Mouse (Mus musculus) brain, embryonic 18.5 days (tissue): Measurements from ENCODE around the gene Vps16.

Source experiments
- DNase-seq: peaks from one replicate; pipeline ENCODE4 v3.0.0-alpha.2; 2012; ENCODE audit warnings: low read depth, low spot score

Vps16 gene

DNA sequence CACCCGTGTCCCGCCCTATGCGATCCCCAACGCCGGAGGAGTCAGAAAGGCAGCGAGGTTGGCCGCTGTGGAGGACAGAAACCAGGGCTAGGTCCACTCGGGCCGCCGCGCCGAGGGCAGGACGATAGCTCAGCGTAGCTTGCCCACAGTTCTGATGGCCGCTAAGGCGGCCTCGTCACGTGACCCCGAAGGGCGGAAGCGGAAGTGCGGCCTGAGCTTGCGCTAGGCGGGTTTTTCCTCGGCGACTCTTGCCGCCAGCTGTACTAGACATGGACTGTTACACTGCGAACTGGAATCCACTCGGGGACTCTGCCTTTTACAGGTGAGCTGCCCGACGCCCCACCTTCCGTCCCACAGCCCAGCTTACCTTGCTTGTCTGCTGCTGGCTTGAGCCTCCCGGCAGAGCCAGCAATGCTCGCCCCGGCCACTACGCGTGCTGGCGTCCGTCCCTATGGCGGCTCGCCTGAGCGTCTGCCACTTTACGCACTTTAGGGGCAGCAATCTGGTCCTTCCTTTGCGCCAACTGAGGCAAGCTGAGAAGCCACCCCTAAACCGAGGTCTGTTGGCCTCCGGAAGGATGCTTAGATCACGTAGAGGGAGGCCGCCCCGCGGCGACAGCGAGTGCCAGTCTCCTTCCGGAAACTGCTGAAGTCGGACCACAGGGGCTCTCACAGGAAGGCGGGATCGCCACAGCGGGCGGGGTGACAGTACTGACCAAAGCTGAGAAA lies at the start of gene Vps16, which contains the start of gene Pced1a:
TSS of gene Vps16 (plus strand) at position 214 of the 728 bp plus-strand sequence.
TSS of gene Pced1a (minus strand) at position 576 of the 728 bp plus-strand sequence.
- DNase-seq = peak; percentile 87

DNA sequence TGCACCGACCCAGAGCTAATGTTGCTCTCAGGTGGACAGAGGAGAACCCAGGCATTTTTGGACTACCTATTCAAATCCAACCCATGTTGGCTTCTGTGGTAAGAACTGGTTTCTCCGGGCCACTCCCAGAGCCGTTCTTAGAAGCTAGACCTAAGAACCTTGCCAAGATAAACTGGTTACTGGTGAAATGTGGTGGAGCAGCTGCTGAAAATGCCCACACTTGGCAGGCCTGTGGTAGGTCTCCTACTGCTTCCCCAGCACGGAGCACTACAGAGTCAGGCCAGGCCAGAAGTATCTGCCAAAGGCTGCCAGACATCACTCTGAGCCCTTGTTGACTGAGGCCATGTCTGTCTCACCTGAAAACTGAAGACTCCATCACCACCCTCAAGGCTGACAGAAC lies 49.2 kb upstream of the Vps16 start:
- no peak for DNase-seq

DNA sequence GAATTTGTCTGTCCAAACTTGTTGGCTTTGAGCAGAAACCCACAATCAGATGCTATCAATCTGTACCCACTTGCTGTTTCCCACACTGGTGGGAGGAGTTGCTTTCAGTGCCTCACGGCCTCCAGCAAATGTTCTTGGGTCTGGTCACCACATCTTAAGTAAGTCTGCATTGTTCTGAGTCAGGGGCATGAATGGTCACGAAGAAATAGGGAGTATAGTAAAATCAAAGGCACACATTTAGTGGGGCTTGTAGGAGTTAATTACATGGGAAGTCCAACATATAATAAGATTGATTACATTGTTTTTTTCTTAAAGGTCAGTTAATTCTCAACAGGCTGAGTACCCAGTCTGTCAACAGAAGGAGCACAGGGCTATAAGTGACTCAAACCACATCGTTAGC lies 40.9 kb upstream of the Vps16 start:
- DNase-seq = no peak

- DNase-seq = no peak
Measured at GRCm38 (mm10) chr2:130383895-130384294, 40.2 kb upstream of the Vps16 start.

GRCm38 (mm10) chr2:130386212-130386611 lies 37.9 kb upstream of the Vps16 start:
- DNase-seq = no peak

DNA sequence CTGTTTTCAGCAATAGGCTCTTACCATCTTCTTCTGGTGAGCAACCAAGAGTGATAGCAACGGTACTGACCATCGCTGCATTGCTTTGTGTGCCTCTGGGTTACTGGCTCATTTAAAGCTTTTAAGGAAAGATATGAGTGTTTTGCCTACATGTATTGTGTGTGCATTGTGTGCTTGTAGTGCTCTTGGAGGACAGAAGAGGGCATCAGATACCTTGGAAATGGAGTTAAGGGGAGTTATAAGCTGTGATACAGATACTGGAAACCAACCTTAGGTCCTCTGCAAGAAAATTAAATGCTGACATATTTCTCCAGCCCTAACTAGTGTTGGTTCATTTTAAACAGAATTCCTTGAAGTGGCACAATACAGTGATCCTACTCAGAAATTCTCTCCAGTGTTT lies 35.3 kb upstream of the Vps16 start:
- no peak for DNase-seq

GRCm38 (mm10) chr2:130390993-130391625 lies 33.0 kb upstream of the Vps16 start:
- DNase-seq = no peak

GRCm38 (mm10) chr2:130392836-130393235 lies 31.3 kb upstream of the Vps16 start:
- no peak for DNase-seq

DNA sequence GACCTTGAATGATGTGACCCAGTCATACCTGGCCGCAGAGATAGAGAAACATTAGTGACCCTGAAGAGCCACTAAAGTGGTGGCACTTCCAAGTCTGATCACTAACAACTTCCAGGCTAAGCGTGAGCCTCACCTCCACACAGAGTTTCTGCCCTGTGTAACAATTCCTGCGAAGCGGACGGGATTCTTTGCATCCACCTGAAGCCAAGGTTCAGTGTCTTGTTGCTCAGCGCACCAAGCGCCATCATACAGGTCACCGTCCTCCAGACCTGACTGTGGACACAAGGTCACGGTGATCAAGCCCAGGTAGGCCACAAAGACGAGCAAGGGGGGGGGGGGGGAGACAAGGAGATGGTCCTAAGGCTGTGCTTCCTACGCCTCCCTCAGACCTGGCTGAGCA lies 28.4 kb upstream of the Vps16 start:
- no peak for DNase-seq

DNA sequence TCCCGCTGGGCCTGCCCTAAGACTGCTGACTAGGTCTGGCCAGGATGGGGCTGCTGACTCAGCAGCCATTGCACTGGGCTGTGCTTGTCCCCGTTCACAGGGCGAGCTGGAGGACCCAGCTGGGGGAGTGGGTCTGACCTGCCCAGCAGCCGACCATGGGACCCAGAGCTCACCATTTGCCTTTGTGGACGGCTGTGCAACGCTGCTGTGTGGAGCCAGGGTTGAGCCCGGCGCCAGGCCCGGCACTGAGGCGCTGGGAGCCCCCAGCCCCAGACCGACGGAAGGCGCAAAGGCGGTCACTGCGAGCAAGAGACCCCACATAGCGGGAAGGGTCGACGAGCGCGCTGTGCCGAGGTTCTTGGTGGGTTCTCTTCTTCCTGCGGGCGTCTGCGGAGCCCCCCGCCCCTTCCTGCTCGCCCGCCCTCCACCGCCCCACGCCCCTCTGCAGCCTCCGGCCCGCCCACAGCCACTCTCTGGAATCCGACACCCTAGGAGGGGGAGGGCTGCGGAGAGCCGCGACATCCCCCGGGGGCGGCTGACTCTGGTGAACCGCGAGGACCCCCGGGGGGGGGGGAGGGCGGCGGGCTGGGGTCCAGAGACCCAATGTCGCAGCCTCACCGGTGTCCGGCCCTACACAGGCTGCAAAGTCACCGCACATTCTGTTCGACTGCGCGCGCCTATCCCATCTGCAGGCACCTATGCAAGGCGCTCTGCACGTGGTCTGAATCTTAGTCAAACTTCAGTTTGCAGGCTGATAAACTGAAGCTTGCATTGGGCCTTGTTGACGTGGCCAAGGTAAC lies 26.8 kb upstream of the Vps16 start, which contains the start of gene Cpxm1:
TSS of gene Cpxm1 (minus strand) at position 389 of the 800 bp plus-strand sequence.
- DNase-seq = no peak

- DNase-seq = no peak
Measured at GRCm38 (mm10) chr2:130398091-130398490, 26.0 kb upstream of the Vps16 start.

- no peak for DNase-seq
Measured at GRCm38 (mm10) chr2:130400046-130400445, 24.1 kb upstream of the Vps16 start.

DNA sequence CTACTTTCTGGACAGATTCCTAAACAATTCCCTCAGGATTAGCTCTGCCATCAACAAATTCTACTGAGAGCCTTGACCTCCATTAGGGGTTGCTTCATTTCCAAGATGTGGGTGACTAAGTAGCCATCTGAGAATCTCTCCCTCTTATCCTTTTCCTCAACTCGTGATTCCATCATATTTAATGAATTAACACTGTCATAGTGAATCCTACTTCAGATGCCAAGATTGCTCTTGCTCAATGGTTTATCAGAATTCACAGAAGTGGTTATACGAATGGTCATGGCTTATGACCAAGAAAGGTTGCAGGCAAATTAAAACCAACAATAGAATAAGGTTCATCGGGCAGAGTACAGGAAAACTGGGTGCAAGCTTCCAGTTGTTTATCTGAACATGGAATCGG lies 22.2 kb upstream of the Vps16 start:
- DNase-seq = no peak

DNA sequence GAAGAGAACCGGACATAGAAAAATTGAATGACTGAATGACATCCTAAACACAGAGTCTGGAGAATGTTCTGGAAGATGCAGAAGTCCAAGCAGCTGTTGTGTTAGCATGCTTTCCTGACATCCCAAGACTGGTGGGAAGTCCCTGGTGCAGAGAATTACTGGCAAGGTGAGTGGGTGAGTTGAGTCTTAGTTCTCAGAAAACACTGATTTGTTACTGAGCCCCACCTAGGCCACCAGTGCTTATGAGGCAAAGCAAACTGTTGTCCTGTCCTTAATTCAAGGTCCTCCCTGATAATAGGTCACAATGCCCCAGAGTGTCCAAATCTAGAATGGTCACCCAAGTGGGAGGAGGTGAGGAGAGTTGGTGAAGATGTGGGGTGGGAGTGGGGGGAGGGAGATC lies 19.2 kb upstream of the Vps16 start, which contains the start of the genes Gm28372 and 1700020A23Rik:
TSS of gene Gm28372 (plus strand) at position 301 of the 400 bp plus-strand sequence.
TSS of gene 1700020A23Rik (plus strand) at position 321 of the 400 bp plus-strand sequence.
- no peak for DNase-seq

DNA sequence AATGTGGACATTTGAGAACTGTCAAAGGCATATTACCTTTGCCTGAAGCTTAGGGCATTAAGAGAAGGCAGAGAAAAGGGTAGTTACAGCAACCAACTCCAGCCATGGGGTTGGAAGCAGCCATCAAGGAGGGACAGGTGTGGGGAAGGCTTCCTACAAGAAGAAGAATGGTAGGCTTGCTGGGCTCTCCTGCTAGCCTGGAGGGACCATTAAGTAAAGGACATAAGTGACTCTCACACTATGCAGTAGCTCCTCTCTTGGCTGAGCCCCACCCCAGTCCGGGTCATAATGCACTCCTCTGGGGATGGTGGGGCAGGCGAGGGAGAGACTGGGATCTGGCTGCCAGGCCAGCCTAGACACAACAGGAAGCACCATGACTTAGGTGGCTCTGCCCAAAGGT lies 18.0 kb upstream of the Vps16 start, which contains the start of gene Tmem239:
TSS of gene Tmem239 (plus strand) at position 301 of the 400 bp plus-strand sequence.
- DNase-seq = no peak

- DNase-seq = no peak
Measured at GRCm38 (mm10) chr2:130408194-130408593, 15.9 kb upstream of the Vps16 start.

- DNase-seq = no peak
Measured at GRCm38 (mm10) chr2:130411558-130412495, 12.3 kb upstream of the Vps16 start.

GRCm38 (mm10) chr2:130412775-130413174 lies 11.4 kb upstream of the Vps16 start:
- DNase-seq = no peak

DNA sequence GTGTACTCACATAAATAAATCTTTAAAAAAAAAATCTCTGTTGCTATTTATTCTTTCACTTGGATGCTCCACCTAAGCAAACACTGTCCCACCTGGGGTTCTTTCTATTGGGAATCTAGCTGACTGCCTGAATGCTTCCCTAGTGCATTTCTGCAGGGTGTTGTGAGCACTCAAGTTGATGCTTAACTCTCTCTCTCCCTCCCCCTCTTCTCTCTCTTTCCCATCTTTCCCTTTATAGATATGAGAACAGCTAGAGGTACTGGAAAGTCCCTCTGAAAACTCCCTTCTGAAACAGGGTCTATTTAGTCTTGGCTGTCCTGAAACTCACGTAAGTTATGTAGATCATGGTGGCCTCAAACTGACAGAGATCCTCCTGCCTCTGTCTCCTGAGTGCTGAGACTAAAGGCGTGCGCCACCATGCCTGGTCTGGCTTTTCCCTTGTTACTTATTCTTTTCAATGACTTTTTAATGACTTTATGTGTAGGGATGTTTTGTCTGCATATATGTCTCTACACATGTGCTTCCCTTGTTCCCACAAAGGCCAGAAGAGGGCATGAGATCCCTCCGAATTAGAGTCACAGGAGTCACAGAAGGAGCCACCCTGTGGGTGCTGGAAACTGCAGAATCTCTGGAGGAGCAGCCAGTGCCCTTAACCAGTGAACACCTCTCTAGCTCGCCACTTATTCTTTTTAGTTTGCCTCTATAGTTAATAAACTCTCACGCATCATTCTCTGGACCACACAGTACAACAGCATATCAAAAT lies 9.9 kb upstream of the Vps16 start:
- DNase-seq = no peak
